Mouse (Mus musculus) regulatory T cell (primary cell): Measurements from ENCODE around the gene Trmt112.
"Not testable (repeated sequence)": the region's sequence is repeated elsewhere in the genome, so short reads cannot be mapped to it uniquely, and the experiment has no call there.

Experiments
- in situ Hi-C: fragments of 300-600 bp; cut with MboI, MseI; formaldehyde crosslinking; loops from one replicate; pipeline ENCODE4 v1.15.1; 2025; ENCODE audit warnings: high pct_unique_total_duplicates

Gene Trmt112

DNA sequence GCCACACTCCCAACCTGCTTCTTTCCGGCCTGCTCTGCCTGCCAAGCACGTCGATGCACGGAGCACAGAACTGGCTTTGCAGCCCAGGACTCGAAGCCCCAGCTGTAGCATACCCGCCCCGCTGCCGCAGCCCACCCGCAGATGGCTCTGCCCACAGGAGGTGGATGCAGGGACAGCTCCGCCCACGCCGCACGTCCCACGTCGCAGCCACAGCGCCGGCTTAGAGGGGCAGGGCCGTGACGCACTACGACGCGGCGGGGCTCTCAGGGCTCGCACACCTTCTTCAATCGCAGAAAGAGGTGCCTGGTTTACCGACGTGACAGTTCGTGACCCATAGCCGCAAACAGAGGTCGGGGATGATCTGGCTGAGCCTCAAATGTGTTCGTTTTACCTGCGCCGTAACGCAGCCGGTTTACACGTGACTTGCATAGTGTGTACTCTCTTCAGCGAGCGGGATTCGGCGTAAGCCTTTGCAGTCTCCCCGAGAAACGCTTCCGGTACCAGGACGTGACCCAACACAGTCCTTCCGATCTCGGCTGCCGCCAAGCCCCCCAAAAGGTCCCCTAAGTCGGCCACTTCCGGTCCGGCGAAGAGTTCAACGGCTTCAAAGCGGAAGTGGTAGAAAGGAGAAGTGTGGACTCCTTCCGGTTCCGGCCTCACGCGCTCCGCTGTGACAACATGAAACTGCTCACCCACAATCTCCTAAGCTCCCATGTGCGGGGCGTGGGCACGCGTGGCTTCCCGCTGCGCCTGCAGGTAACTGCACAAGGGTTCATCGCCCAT is at the start of gene Trmt112, which contains the start of gene Prdx5:
Trmt112 (plus strand) TSS at position 192 of the 783 bp plus-strand sequence.
Prdx5 (minus strand) TSS at position 600 of the 783 bp plus-strand sequence.
- in situ Hi-C loops: loop anchor here (5.0 kb wide), 1 partner anchor 37 kb away; no protein-coding TSS in a partner anchor

DNA sequence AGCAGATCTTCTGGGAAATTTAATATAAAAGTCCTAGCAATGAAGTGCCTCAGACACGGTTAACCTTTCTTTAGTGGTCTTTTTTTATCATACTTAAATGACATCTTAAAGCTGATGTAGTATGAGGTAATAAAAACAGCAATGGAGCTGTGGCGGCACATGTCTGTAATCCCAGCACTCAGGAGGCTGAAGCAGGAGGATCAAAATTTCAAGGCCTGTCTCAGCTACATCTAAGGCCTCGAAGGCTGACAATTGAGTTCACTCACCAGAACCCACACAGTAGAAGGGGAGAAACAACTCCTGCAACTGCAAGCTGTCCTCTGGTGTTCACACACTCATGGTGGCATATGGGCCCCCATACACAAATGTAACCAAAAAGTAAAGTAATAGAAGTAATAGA is 49.5 kb upstream of the Trmt112 start:
- in situ Hi-C loops: loop anchor here (25.0 kb wide), 1 partner anchor 1048 kb away; no protein-coding TSS in a partner anchor

DNA sequence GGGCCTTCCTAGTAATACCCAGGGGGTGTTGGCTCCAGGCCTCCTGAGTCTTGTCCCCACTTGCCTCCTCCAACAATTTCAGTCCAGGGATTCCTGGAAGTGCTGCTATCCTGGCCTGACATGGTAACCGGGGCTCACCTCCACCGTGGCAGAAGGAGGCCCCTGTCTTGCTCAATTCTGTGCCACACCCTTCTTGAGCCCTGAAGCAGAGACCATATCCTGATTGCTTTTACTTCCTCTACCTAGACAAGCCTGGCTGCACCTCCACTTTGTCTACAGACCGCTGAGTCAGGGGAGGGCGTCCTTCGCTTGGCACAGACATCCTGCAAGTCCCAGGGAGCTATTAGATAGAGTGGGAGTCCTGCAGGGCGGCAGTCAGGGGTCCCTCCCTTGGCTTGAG is 48.8 kb upstream of the Trmt112 start:
- in situ Hi-C loops: loop anchor here (25.0 kb wide), 1 partner anchor 1048 kb away; no protein-coding TSS in a partner anchor

DNA sequence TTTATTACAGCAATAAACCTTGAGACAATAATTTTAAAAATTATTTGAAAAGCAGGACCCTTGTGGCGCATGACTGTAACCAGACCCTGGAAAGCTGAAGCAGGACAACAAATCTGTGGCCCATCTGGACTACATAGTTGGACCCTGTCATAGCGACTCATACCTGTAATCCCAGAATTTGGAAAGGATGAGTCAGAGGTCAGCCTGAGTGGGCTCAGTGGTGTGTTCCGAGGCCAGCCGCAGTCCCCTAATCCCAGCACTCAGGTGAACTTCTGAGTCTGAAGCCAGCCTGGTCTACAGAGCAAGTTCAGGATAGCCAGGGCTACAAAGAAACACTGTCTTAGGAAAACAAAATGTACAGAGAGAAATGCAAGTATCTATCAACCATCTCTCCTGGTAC is 48.0 kb upstream of the Trmt112 start:
- in situ Hi-C loops: loop anchor here (25.0 kb wide), 1 partner anchor 1049 kb away; no protein-coding TSS in a partner anchor

DNA sequence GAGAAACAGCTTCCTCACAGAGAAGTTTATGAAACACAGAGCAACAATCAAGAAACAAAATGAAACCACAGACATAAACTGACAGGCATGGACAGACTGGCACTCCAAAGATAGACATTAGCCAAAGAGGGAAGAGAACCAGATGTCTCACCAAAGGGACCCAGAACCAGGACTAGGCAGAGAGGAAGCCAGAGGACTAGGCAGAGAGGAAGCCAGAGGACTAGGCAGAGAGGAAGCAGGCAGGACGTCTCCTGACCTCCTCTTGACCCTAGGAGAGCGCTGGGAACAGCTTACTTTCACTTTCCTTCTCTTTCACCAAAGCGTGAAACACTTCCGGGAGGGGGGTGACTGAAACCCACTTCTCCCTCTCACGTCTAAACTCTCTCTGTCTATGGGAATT is 40.1 kb upstream of the Trmt112 start:
- in situ Hi-C loops: loop anchor here (25.0 kb wide), 1 partner anchor 1057 kb away; no protein-coding TSS in a partner anchor

DNA sequence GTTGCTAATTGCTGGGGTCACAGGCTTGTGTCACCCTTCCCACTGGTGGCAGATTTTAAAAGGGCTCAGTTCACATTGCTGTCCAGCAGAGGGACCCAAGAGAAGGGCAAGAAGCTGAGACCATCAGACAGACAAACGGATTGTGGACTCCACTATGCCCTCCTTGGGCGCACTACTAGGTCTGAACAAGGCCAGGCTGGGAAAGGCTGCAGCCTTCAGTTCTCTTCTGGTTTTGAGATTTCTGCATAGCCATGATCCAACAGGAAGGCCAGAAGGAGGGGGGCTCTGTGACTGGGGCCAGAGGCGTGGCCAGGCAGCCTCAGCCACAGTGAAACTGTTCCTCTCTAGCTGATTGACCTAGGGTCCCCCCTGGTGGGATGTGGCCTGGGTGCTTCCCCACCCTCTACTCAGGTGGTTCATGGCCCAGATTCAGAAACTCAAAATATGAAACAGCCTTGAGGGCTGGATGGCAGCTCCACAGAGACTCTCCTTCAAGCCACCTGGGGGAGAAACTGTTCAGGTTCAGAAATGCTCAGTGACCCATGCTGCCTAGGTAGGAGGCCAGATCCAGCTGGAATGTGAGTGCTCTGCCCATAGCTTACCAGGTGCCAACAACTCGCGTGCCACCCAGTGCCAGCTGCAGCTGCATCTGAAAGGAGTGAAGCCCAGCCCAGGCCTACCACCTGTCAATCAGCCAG is 37.8 kb upstream of the Trmt112 start:
- in situ Hi-C loops: loop anchor here (5.0 to 25.0 kb wide), 3 partner anchors 41 to 1059 kb away; partner anchors contain the start of gene Prdx5

DNA sequence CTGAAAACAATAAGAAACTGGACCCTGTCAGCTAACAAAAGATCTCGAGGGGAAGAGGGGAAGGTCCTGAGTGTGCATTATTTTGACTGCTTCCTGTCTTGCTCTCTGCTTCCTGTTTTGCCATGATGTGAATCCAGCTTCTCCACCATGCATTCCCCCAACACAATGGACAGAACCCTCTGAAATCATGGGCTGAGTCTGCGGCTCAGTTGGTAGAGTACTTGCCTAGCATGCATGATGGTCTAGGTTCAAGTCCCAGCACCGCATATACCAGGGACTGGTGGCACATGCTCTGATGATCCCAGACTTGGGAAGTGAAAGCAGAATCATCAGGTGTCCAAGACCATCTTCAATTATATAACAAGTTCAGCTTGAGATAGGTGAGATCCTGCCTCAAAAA is 36.8 kb upstream of the Trmt112 start:
- in situ Hi-C loops: loop anchor here (5.0 to 25.0 kb wide), 3 partner anchors 40 to 1060 kb away; partner anchors contain the start of gene Prdx5

DNA sequence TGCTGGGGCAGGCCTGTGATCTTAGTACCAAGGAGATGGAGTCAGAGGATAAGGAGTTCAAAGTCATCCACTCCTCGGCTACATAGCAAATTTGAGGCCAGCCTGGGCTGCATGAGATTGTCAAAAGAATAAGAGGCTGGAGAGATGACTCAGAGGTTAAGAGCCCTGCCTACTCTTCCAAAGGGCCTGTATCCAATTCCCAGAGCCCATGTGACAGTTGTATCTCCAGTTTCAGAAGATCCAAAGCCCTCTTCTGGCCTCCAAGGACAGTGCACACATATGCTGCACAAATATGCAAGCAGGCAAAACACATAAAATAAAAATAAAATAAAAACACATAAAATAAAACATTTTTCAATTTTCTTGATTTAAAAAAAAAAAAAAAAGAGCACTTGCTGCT is 35.2 kb upstream of the Trmt112 start:
- in situ Hi-C loops: loop anchor here (5.0 to 25.0 kb wide), 3 partner anchors 38 to 1062 kb away; partner anchors contain the start of gene Prdx5

DNA sequence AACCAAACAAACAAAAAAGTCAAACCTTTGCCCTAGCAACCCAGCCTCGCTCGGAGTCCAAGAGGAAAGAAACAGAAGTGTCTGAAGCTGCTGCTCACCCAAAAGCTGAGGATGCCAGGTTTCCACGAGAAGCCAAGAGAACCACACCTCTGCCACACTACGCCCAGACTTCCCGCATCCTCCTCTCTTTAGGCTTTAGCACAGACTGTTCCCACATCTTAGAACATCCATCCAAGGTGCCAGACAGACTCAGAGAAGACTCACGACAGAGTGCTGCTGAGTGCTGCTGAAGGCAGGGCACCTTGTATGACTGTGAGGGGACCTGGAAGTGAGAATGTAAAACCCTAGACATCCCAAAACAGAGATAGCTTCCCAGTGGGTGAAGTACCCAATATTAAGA is 33.7 kb upstream of the Trmt112 start:
- in situ Hi-C loops: no loop called here

DNA sequence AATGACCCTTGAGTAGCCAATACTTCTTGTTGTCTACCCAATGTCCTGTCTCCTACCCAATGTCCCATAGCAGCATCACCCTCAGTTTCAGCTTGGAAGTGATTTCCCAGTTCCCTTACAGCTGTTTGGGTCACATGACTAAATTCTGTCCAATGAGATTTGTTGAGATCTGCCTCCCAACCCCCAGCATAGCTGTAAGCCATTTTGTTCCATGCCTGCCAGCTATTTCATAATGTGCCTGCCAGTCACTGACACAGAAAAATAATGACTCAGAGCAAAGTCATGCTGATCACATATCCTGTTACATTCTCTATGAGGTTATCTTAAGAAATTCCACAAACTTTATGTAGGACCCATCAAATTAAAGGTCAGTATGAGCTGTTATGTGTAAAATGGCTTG is 32.7 kb upstream of the Trmt112 start:
- in situ Hi-C loops: no loop called here

DNA sequence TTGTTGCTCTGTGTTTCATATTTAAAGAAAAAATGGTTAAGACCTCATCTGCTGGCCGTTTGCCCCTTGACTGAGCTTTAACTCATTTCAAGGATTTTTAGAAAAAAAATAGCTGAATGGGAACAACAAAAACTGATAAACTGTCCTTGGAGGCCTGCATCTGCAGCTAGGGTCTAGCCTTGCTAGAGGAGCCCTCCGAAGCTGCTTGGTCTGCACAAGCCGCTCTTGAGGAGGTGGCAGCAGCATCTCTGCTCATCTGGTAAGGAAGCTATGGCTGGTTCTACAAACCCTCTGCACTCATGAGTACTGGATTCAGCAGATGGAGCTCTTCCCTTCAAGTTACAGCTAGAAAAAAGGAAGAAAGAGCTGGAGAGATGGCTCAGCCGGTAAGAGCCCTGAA is 31.5 kb upstream of the Trmt112 start:
- in situ Hi-C loops: no loop called here

DNA sequence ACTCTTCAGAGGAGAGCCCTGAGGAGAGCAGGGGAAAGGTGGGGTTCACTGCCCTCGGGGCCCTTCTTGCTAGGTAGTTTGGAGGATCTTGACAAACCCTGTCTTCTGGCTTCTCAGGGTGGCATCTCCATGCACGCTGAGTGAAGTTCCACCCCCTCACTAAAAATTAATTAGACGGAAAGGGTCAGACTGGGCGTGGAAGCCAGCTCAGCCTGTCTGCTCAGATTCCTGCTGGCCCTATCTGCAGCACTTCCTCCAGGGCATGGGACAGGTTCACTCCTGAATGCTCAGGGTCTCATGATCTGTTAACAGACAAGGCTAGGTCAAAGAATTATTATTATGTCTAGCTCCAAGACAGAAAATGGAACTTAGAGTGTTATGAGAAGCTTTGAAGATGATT is 17.0 kb upstream of the Trmt112 start:
- in situ Hi-C loops: no loop called here

DNA sequence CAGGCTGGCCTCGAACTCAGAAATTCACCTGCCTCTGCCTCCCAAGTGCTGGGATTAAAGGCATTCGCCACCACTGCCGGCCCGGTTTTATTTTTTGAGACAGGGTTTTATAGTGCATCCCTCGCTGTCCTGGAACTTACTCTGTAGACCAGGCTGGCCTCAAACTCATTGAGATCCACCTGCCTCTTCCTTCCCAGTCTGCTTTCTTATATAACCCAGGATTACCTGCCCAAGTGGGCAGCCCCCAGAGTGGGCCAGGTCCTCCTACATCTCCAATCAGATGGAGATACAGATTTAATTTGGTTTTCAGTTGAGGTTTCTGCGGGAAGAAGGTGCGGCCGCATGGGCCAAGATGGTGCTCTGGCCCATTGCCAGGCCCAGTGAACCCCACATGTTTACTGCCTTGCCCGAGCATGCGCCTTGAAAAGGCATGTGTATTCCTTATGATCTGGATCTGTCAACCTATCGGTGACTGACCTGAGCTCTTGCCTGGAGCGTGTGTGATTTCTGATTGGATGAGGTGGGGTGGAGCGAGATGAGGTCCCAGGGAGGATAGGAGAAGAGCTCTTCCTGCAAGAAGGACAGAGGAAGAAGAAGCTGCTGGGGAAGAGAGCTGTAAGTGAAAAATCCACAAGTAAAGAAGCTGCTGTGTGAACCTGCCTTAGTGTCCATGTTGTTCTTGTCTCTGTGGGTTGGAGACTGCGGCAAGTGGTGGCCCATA is 15.6 kb upstream of the Trmt112 start:
- in situ Hi-C loops: no loop called here

DNA sequence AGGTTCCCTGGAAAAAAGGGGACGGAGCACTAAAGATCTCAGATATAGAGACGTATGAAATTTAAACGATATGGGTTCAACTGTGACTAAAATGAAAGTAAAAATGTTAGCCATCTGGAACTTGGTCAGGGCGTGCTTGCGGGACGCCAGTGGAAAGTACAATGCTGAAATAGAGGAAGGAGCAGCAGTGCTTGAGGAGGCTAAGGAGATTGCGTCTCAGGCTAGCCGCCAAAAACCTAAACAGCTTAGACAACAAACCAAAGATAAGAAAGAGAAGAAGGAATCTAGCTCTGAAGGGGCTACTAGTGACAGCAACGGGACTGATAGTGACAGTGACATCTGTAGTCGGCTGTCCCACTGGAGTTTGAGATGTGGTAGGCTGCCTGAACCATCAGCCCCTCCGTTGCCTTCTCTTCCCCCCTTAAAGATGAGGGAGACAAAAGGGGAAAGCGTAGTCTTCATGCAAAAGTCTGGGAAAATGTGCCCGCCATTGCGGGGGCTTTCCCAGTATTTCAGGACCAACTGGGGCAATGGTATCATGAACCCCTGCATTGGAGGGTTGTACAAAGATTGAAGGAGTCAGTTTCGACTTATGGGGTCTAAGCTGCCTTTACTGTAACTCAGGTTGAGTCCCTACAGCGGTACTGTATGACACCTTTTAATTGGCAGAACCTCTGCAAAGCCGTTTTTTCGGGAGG is 13.7 kb upstream of the Trmt112 start:
- in situ Hi-C loops: not testable (repeated sequence)

DNA sequence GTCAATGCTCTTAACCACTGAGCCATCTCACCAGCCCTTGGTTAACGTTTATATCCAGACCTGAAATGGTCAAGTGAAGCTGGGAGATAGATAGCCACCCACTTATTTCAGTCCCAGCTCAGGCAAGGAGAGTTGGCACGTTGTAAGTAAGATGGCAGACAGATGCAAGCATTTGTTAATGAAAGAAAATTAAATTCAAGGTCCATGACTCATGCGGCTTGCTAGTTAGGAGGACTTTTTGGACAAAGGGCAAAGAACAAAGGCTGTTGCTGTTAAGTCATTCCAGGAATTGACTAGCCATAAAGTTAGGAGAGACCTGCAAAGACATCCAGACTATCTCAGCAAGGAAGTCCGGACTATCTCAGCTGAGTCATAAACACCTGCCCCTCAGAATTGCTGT is 9.9 kb upstream of the Trmt112 start:
- in situ Hi-C loops: no loop called here

DNA sequence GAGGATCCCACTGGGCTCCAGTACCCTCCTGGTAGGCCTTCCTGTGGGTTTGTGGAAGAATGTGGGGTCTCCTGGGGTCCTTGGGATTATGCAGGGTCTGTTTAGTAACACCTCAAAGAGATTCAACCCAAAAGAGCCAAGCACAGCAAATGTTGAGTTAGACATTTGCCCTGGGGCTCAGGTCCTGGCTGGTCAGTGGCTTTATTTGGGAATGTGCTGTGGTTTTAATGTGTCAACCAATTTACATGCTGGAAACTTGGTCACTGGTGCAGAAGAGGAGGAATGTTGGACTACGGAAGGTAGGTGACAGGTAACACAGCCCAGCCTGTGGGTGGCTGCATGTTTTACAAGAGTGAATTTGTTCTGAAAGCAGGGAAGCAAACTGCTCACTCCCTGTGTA is 6.5 kb upstream of the Trmt112 start:
- in situ Hi-C loops: no loop called here

DNA sequence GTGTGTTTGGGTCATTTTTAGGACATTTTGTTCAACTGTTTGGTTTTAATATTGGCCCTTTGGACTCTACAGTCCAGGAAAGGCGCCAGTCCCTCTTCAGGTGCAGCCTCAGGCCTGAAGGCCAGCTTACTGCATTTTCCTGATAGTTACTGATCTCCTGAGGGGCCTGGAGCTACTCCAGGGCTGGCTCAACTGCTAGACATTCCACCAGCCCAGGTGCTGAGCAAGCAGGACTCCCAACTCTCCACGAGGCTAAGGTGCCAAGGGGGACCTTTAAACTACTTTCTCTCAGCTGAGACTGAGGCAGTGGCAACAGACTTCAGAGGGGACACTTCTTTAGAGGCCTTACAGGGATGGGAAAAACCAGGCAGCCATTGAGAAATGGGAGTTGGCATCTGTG is 4.7 kb upstream of the Trmt112 start:
- in situ Hi-C loops: no loop called here

DNA sequence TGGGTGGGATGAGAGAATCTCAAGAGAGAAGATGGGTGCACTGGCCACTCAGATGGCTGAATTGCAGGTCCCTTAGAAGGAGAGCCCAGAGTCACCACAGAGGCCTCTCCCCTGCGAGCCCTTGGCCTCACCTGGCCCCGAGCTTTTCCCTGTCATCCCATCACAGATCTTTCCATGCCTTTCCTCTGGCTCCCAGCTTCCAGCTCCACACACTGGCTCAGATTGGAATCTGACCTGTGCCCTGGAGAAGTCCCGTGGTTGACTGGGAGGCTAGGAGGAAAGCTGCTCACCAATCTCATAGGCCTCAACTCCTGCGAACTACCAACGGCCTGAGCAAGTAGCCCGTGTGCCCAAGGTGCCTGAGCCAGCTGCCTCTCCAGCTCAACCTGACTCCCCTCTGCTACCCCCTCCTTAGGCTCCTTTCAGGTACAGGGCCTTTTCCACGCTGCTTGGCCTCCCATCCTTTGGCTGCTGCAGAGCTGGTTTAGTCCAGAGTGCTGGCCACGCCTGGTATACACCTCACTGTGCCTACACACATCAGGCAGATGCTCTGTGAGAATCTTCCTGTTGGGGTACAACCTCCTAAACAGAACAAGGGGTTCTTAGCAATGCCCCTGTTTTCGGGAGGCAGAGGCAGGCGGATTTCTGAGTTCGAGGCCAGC is 3.9 kb upstream of the Trmt112 start:
- in situ Hi-C loops: no loop called here

DNA sequence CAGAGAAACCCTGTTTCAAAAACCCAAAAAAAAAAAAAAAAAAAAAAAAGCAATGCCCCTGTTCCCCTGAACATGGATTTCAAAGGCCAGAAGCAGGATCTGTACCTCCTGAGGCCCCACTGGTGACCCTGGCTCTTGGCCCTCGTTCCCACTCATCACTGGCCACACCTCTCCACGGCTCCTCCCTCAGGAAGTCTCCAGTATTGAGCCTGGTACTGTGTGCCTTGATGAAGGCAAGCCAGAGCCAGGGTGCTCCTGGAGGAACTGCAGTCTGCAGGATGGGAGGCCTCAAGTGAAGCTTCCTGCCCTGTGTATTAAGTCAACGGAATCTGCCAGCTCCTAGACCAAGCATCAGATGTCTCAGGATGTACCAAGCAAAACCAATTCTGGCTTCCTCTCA is 3.3 kb upstream of the Trmt112 start:
- in situ Hi-C loops: no loop called here

DNA sequence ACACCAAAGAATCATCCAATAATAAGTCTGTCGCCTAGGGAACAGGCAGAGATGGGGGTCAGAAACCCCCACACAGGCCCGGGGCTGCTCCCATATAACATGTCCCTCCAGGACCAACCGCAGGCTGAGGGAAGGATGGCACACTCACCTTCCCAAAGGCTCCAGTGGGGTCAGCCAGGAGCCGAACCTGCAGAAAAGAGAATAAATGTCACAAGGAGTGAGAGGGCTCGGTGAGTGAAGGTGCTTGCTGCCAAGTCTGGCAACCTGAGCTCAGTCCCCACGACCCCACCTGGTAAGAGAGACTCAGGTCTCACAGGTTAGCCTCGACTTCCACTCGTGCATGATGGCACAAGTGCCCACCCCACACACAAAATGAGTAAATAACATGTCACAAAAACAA is 2.4 kb upstream of the Trmt112 start:
- in situ Hi-C loops: no loop called here
